Mouse (Mus musculus) embryonic facial prominence, embryonic 14.5 days (tissue): Measurements from ENCODE around the gene Fgf4. TPM values are rescaled to one million over a fixed set of nuclear protein-coding genes. Genes with fewer than 3 reads are reported as not detected.

Experiments
- ATAC-seq: fragments of 200-750 bp; cut with Nextera tagmentation; 2 replicates; pipeline ENCODE4 v1.8.0; 2017; ENCODE audit warnings: low read depth, moderate number of reproducible peaks, moderate TSS enrichment
- DNase-seq: peaks from one replicate; pipeline ENCODE4 v3.0.0-alpha.2; 2015; ENCODE audit warnings: low spot score
- H3K27ac ChIP-seq: fragments of 300-500 bp; sonication (generic); replicated peaks from 2 replicates; pipeline ENCODE4 v1.5.1; 2014; ENCODE audit warnings: low read depth, mild to moderate bottlenecking, low read length, moderate library complexity
- H3K27me3 ChIP-seq: fragments of 300-500 bp; sonication (generic); replicated peaks from 2 replicates; pipeline ENCODE4 v1.6.1; 2014; ENCODE audit warnings: low read length; ENCODE audit not compliant: control insufficient read depth, insufficient read depth
- H3K36me3 ChIP-seq: fragments of 300-500 bp; sonication (generic); 2 replicates; pipeline ENCODE4 v1.6.1; 2014; ENCODE audit warnings: low read length, mixed read lengths; ENCODE audit not compliant: control insufficient read depth, insufficient read depth
- H3K4me1 ChIP-seq: fragments of 300-500 bp; sonication (generic); 2 replicates; pipeline ENCODE4 v1.6.1; 2014; ENCODE audit warnings: antibody characterized with exemption, low read length; ENCODE audit not compliant: control insufficient read depth, insufficient read depth
- H3K4me2 ChIP-seq: fragments of 300-500 bp; sonication (generic); 2 replicates; pipeline ENCODE4 v1.6.1; 2014; ENCODE audit warnings: low read depth, mild to moderate bottlenecking, low read length, moderate library complexity, mixed read lengths
- H3K4me3 ChIP-seq: fragments of 300-500 bp; sonication (generic); 2 replicates; pipeline ENCODE4 v1.5.1; 2014; ENCODE audit warnings: low read depth, mild to moderate bottlenecking, low read length
- H3K9ac ChIP-seq: fragments of 300-500 bp; sonication (generic); 2 replicates; pipeline ENCODE4 v1.6.1; 2014; ENCODE audit warnings: low read depth, mild to moderate bottlenecking, low read length, moderate library complexity, mixed read lengths
- H3K9me3 ChIP-seq: fragments of 300-500 bp; sonication (generic); 2 replicates; pipeline ENCODE4 v1.6.1; 2016; ENCODE audit warnings: low read length; ENCODE audit not compliant: control insufficient read depth
- WGBS: fragments of 180-500 bp; shearing (Covaris S2); extraction: QIAGEN DNeasy Blood & Tissue Kit; methylation state at CpG from one replicate; pipeline ENCODE4 v1.1.7; 2014; 5-methylcytosine and 5-hydroxymethylcytosine counted together
- polyA plus RNA-seq: library from polyadenylated mRNA; unstranded; fragments of >200 nt; fragmentation: Nextera tagmentation; extraction: Ambion mirVana; gene quantifications from 2 replicates; pipeline ENCODE4 v1.2.1, GENCODE M21; 2014

Gene Fgf4
- polyA plus RNA-seq, 1 experiment from 2014 or later: 1.0 TPM

DNA sequence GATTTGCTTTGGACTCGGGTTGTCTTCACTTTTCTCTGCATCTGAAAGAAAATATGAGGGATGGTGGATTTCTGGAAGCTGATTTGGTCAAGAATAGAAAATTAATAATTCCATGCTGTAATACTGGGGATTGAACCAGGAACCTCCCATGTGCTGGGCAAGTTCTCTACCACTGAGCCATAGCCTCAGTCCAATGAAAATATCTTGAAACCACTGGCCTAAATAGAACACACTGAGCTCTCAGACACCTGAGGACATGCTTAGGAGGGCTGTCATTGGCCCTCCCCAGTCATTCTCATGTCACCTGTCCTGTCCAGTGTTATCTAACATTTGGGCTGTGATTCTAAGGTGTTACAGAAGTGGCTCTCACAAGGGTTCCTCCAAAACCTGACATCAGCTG is 64.0 kb downstream of the Fgf4 start:
- H3K9ac ChIP-seq: no peak overlapping the region
- no peaks in the 10 kb centered on the region for H3K36me3 ChIP-seq
- DNase-seq (no peak), ATAC-seq (no peak)
- H3K9me3 ChIP-seq: no peaks in the 10 kb centered on the region
- WGBS: 78% methylated on average over 1 of the region's 1 CpGs
- H3K27ac ChIP-seq: no peak overlapping the region
- no peaks in the 10 kb centered on the region for H3K27me3 ChIP-seq
- H3K4me3 ChIP-seq: no peak overlapping the region
- H3K4me1 ChIP-seq: 0 out of 2 replicates have a peak, but pooled peaks cover 4% of the 10 kb centered on the region
- H3K4me2 ChIP-seq: no peak overlapping the region

DNA sequence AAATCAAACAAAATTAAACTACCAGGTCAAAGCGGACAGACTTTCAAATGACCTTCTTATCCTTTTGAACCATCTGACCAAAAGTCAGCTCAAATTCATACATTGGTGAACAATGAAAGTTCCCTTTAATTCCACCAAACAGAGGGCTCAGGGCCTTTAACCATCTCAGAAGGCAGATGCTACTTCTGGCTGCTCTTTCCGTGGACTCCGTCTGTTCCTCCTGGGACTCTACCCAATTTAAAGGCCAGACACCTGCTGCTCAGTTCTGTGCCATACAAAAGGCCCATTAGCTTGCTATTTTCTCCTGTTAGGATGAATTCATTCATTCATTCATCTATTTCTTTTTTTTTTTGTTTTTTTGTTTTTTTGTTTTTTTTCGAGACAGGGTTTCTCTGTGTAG is 65.7 kb downstream of the Fgf4 start:
- Histone ChIP-seq H3K36me3 (0 out of 2 replicates have a peak, but pooled peaks cover 7% of the 10 kb centered on the region), H3K27ac (no peak overlapping the region), H3K9ac (no peak overlapping the region), H3K27me3 (no peaks in the 10 kb centered on the region), H3K4me3 (no peak overlapping the region), H3K4me1 (0 out of 2 replicates have a peak, but pooled peaks cover 4% of the 10 kb centered on the region), H3K4me2 (no peak overlapping the region), H3K9me3 (no peaks in the 10 kb centered on the region)
- no peak for DNase-seq
- 73% methylated on average over 4 of the region's 4 CpGs for WGBS
- no peak for ATAC-seq

DNA sequence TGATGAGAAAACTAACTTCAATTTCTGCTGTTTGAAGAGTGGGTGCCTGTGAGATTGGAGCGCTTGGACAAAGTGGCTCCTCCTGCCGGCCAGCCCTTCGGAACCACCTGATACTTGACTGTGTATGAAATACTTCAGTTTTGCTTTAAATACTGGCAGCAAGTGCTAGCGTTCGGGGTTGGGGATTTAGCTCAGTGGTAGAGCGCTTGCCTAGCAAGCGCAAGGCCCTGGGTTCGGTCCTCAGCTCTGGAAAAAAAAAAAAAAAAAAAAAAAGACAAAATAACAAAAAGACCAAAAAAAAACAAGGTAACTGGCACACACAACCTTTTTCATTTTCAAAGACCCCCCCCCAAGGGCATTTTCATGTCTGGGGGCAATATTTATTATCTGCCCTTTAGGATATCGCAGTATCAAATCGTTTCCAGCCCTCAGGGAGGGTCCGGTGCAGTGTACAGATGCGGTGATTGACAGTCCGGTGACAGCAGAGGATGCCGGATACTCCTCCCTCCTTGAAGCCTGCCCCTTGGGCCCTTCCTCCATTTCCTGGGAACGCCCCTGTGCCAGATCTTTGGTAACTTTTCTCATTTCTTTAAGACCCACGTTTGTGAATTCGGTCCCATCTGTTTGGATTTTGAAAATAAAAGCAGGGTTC is 67.3 kb downstream of the Fgf4 start:
- WGBS: 7% methylated on average over 17 of the region's 17 CpGs
- Histone ChIP-seq H3K4me2 (peak overlapping the region; percentile 48), H3K27ac (peak overlapping the region; percentile 77), H3K4me3 (peak overlapping the region; percentile 82), H3K27me3 (no peaks in the 10 kb centered on the region), H3K36me3 (peaks cover 21% of the 10 kb centered on the region), H3K9me3 (no peaks in the 10 kb centered on the region), H3K9ac (peak overlapping the region; percentile 80), H3K4me1 (0 out of 2 replicates have a peak, but pooled peaks cover 4% of the 10 kb centered on the region)
- peak; percentile 88 for DNase-seq
- peak; percentile 91 for ATAC-seq

Other genes with a start within 250 kb of the Fgf4 start
- gene Ano1, start 95.4 kb upstream of the Fgf4 start, polyA plus RNA-seq: 20.8 and 22.2 TPM in 2 replicates
- gene Fgf3, start 9.3 kb upstream of the Fgf4 start, polyA plus RNA-seq: 0.88 and 0.97 TPM in 2 replicates
- gene Fgf15, start 49.2 kb downstream of the Fgf4 start, polyA plus RNA-seq: 0.42 and 5.3 TPM in 2 replicates
- gene LTO1, start 67.7 kb downstream of the Fgf4 start, polyA plus RNA-seq: 19.3 and 21.0 TPM in 2 replicates
- gene Ccnd1, start 92.6 kb downstream of the Fgf4 start, polyA plus RNA-seq: 137 and 146 TPM in 2 replicates